Mouse (Mus musculus): ENCODE measurements around the gene Gm20708.
A peak's percentile ranks its signal among the peaks of the same experiment; 100 is the strongest.
"Not testable (repeated sequence)": the region's sequence is repeated elsewhere in the genome, so short reads cannot be mapped to it uniquely, and the experiment has no call there.

Gm20708 gene

GRCm38 (mm10) chr11:117781199-117781821, 28.2 kb upstream of the Gm20708 start:
- peak; percentile 53 for DNase-seq (ENCODE audit: low spot score)

- DNase-seq (ENCODE audit: low spot score) = peak; percentile 66
Observed at GRCm38 (mm10) chr11:117781993-117782704, 27.3 kb upstream of the Gm20708 start, which contains the start of the genes Tmc8 and Tmc6. TSS of gene Tmc8 (plus strand) at chr11:117782076. TSS of gene Tmc6 (minus strand) at chr11:117782198.

- DNase-seq (ENCODE audit: low spot score) = peak; percentile 41
Observed at GRCm38 (mm10) chr11:117782705-117783034, 26.8 kb upstream of the Gm20708 start.

GRCm38 (mm10) chr11:117783089-117783488, 26.4 kb upstream of the Gm20708 start:
- DNase-seq (ENCODE audit: low spot score) = peak; percentile 60

- DNase-seq (ENCODE audit: low spot score) = peak; percentile 41
Observed at GRCm38 (mm10) chr11:117783683-117784309, 25.7 kb upstream of the Gm20708 start.

- DNase-seq (ENCODE audit: low spot score) = no peak
Observed at GRCm38 (mm10) chr11:117786294-117786693, 23.2 kb upstream of the Gm20708 start.

- DNase-seq (ENCODE audit: low spot score) = not testable (repeated sequence)
Observed at GRCm38 (mm10) chr11:117788481-117788880, 21.0 kb upstream of the Gm20708 start.

- DNase-seq (ENCODE audit: low spot score) = no peak
Observed at GRCm38 (mm10) chr11:117790286-117790685, 19.2 kb upstream of the Gm20708 start.

- no peak for DNase-seq (ENCODE audit: low spot score)
Observed at GRCm38 (mm10) chr11:117790703-117791440, 18.6 kb upstream of the Gm20708 start.

GRCm38 (mm10) chr11:117791441-117791761, 18.1 kb upstream of the Gm20708 start:
- no peak for DNase-seq (ENCODE audit: low spot score)

- DNase-seq (ENCODE audit: low spot score) = peak; percentile 90
Observed at GRCm38 (mm10) chr11:117792281-117792888, 17.1 kb upstream of the Gm20708 start.

- DNase-seq (ENCODE audit: low spot score) = no peak
Observed at GRCm38 (mm10) chr11:117794035-117794551, 15.4 kb upstream of the Gm20708 start.

- DNase-seq (ENCODE audit: low spot score) = no peak
Observed at GRCm38 (mm10) chr11:117796954-117797353, 12.5 kb upstream of the Gm20708 start.

GRCm38 (mm10) chr11:117797511-117798159, 11.8 kb upstream of the Gm20708 start, which contains the start of gene 6030468B19Rik:
TSS of gene 6030468B19Rik (plus strand) at chr11:117797660.
- peak; percentile 90 for DNase-seq (ENCODE audit: low spot score)

- DNase-seq (ENCODE audit: low spot score) = no peak
Observed at GRCm38 (mm10) chr11:117798160-117798541, 11.3 kb upstream of the Gm20708 start.

- no peak for DNase-seq (ENCODE audit: low spot score)
Observed at GRCm38 (mm10) chr11:117799174-117799573, 10.3 kb upstream of the Gm20708 start.

- no peak for DNase-seq (ENCODE audit: low spot score)
Observed at GRCm38 (mm10) chr11:117800038-117800437, 9.4 kb upstream of the Gm20708 start.

GRCm38 (mm10) chr11:117801650-117802049, 7.8 kb upstream of the Gm20708 start:
- no peak for DNase-seq (ENCODE audit: low spot score)

- DNase-seq (ENCODE audit: low spot score) = no peak
Observed at GRCm38 (mm10) chr11:117803166-117803688, 6.2 kb upstream of the Gm20708 start.

- no peak for DNase-seq (ENCODE audit: low spot score)
Observed at GRCm38 (mm10) chr11:117806781-117807180, 2.7 kb upstream of the Gm20708 start.
